Mouse (Mus musculus) limb, embryonic 14.5 days (tissue): ENCODE results near the gene Ddx23. TPM values are rescaled to one million over a fixed set of nuclear protein-coding genes. Genes with fewer than 3 reads are reported as not detected.

Source experiments
- ATAC-seq: fragments of 200-750 bp; cut with Nextera tagmentation; 2 replicates; pipeline ENCODE4 v1.8.0; 2017; ENCODE audit warnings: low read depth, moderate number of reproducible peaks, moderate TSS enrichment; ENCODE audit not compliant: low FRiP score
- DNase-seq: peaks from one replicate; pipeline ENCODE4 v3.0.0-alpha.2; 2015; ENCODE audit warnings: low spot score
- H3K27ac ChIP-seq: fragments of 300-500 bp; sonication (generic); replicated peaks from 2 replicates; pipeline ENCODE4 v1.5.1; 2014; ENCODE audit warnings: low read depth, mild to moderate bottlenecking, low read length, moderate library complexity, mixed read lengths
- H3K27me3 ChIP-seq: fragments of 300-500 bp; sonication (generic); 2 replicates; pipeline ENCODE4 v1.6.1; 2014; ENCODE audit warnings: low read length, mixed read lengths; ENCODE audit not compliant: control insufficient read depth, insufficient read depth
- H3K36me3 ChIP-seq: fragments of 300-500 bp; sonication (generic); 2 replicates; pipeline ENCODE4 v1.6.1; 2014; ENCODE audit warnings: mild to moderate bottlenecking, low read length, moderate library complexity, mixed read lengths; ENCODE audit not compliant: control insufficient read depth, insufficient read depth
- H3K4me1 ChIP-seq: fragments of 300-500 bp; sonication (generic); 2 replicates; pipeline ENCODE4 v1.6.1; 2014; ENCODE audit warnings: antibody characterized with exemption, low read length, mixed read lengths; ENCODE audit not compliant: control insufficient read depth, insufficient read depth
- H3K4me2 ChIP-seq: fragments of 300-500 bp; sonication (generic); replicated peaks from 2 replicates; pipeline ENCODE4 v1.6.1; 2014; ENCODE audit warnings: low read depth, mild to moderate bottlenecking, low read length, moderate library complexity; ENCODE audit not compliant: severe bottlenecking
- H3K4me3 ChIP-seq: fragments of 300-500 bp; sonication (generic); replicated peaks from 2 replicates; pipeline ENCODE4 v1.5.1; 2014; ENCODE audit warnings: low read length
- H3K9ac ChIP-seq: fragments of 300-500 bp; sonication (generic); 2 replicates; pipeline ENCODE4 v1.6.1; 2014; ENCODE audit warnings: mild to moderate bottlenecking, low read depth, low read length, moderate library complexity; ENCODE audit not compliant: severe bottlenecking
- H3K9me3 ChIP-seq: fragments of 300-500 bp; sonication (generic); 2 replicates; pipeline ENCODE4 v1.6.1; 2016; ENCODE audit warnings: low read length; ENCODE audit not compliant: control insufficient read depth
- POLR2A ChIP-seq: fragments of 200-500 bp; IDR thresholded peaks from 2 replicates; pipeline ENCODE4 v1.8.0; 2012; ENCODE audit warnings: inconsistent platforms, mild to moderate bottlenecking, moderate library complexity, borderline replicate concordance; ENCODE audit not compliant: insufficient read depth, insufficient read length; ENCODE audit errors: extremely low read depth
- WGBS: fragments of 180-500 bp; shearing (Covaris S2); extraction: QIAGEN DNeasy Blood & Tissue Kit; methylation state at CpG from one replicate; pipeline ENCODE4 v1.1.7; 2014; 5-methylcytosine and 5-hydroxymethylcytosine counted together
- polyA plus RNA-seq, 2 experiments: library from polyadenylated mRNA; depleted of rRNA in 1 of 2; stranded (reverse) in 1 of 2; unstranded in 1 of 2; fragments of >200 nt; fragmentation: Nextera tagmentation in 1 of 2; extraction: Ambion mirVana in 1 of 2; gene quantifications; 2 replicates each; pipeline versions ENCODE4 v1.2.1 to v1.2.3; 2012 to 2014

Gene Ddx23
- polyA plus RNA-seq, 2 experiments, result 22.6 to 54.0 TPM

DNA sequence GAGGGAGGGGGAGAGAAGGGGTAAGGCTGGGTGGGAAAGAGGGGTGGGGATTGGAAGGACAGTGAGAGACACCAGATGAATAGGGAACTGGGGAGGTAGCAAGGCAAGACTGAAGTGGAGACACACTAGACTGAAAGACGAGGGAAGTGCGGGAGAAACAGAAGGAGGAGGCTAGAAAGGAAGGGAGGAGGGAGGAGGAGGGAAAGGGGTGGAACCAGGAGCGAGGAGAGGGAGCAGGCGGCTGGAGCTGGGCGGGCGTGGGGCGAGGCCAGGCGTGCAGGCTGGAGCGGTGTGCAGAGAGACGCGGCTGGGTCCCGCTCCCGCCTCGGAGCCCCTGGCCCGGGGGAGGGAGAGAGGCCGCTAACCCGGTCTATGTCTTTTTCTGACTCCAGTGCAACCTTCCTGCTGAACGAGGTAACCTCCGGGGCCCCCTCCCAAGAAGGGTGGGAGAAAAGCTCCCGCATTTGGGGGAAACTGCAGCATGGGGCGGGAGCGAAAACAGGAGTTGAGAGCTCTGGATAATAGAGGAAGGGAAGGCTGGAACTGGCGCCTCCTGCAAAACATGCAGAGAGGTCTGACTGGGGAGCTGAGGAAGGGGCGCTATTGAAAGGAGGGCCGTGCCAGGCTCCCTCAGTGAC is 30.5 kb downstream of the Ddx23 start:
- TF ChIP-seq POLR2A, result 0 out of 2 replicates have a peak, but pooled peaks have one; percentile 22
- ATAC-seq (peak; percentile 82), DNase-seq (peak; percentile 84)
- Histone ChIP-seq H3K9ac (peak overlapping the region; percentile 55), H3K9me3 (no peaks in the 10 kb centered on the region), H3K36me3 (no peaks in the 10 kb centered on the region), H3K27ac (peak overlapping the region; percentile 61), H3K27me3 (peaks cover 7% of the 10 kb centered on the region), H3K4me2 (peak overlapping the region; percentile 99), H3K4me1 (peaks cover 41% of the 10 kb centered on the region), H3K4me3 (peak overlapping the region; percentile 84)
- WGBS, result 2% methylated on average over 13 of the region's 25 CpGs

DNA sequence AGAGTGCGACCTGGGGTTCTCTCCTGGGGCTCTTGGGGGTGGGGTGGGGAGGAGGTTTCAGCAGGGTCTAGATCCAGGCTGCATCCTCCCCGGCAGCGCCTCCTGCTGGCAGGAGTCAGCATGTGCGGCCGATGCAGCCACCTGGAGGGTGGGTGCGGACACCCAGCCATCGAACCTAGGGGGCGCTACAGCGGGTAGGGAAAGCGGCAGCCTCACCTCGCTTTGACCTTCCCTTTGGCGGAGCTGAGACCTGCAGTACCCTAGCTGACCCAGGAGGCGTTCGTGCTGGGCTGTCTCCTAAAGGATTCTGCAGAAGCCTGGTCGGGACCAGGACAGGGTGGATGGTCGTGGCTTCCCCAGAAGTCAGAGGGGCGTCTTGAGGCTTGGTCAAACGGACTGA is 31.2 kb downstream of the Ddx23 start:
- peak; percentile 63 for DNase-seq
- peak; percentile 4; the same call in 1 of the 2 replicates for ATAC-seq
- H3K9me3 ChIP-seq, result no peaks in the 10 kb centered on the region
- peaks cover 7% of the 10 kb centered on the region for H3K27me3 ChIP-seq
- peak overlapping the region; percentile 84 for H3K4me3 ChIP-seq
- 5% methylated on average over 11 of the region's 18 CpGs for WGBS
- H3K4me1 ChIP-seq, result peaks cover 41% of the 10 kb centered on the region
- TF ChIP-seq POLR2A, result no peak
- H3K27ac ChIP-seq, result peak overlapping the region; percentile 48; the same call in 1 of the 2 replicates
- peak overlapping the region; percentile 55; the same call in 1 of the 2 replicates for H3K9ac ChIP-seq
- peak overlapping the region; percentile 99 for H3K4me2 ChIP-seq
- no peaks in the 10 kb centered on the region for H3K36me3 ChIP-seq

DNA sequence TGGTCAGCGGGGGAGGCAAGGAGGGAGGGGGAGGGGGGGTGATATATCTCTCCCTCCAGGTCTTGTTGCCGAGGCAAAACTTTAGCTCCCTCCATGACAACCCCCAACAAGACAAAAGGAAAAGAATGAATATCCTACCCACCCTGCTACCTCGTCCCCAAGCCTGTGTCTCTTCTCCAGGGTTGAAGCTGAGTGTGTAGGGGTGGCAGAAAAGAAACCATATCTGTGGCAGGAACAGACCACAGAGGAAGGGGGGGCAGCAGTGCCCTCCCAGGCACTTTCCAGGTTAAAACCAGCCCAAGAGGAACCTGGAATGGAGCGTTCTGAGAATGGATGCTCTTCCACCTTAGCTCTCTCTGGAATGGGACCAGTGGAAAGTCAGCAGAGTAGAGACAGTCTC is 32.2 kb downstream of the Ddx23 start, which contains the start of gene Cacnb3:
Gene Cacnb3, plus strand, starts transcription at position 301 of the 400 bp plus-strand sequence.
- Histone ChIP-seq H3K36me3 (no peaks in the 10 kb centered on the region), H3K4me2 (peak within 1 kb of the TSS; percentile 99), H3K9ac (peak within 1 kb of the TSS; percentile 55), H3K27ac (peak within 1 kb of the TSS; percentile 48; the same call in 1 of the 2 replicates), H3K27me3 (peaks cover 7% of the 10 kb centered on the region; the same call in 1 of the 2 replicates), H3K4me1 (peaks cover 33% of the 10 kb centered on the region), H3K4me3 (peak within 1 kb of the TSS; percentile 84), H3K9me3 (no peaks in the 10 kb centered on the region)
- WGBS, result 32% methylated on average over 4 of the region's 4 CpGs
- no peak for DNase-seq
- no peak for ATAC-seq
- TF ChIP-seq POLR2A, result no peak

DNA sequence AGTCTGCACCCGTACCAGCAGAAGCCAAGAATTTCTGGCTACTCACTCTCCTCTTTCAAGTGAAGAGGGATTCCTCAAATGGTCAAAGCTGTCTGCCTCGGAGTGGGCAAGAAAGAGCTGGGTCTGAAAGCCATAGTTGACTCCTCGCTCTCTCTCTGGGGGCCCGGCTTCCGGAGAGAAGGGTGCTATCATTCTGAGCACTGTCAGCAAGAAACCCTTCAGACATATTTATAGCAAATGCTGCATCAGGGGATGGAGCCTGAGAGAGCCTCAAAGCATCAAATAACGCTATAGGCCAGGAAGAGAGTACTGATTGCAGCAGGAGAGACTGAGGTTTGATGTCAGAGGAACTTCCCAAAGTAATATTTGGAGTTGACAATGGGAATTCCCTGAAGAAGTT is 33.2 kb downstream of the Ddx23 start:
- no peak for DNase-seq
- Histone ChIP-seq H3K9me3 (no peaks in the 10 kb centered on the region), H3K27me3 (peaks cover 7% of the 10 kb centered on the region; the same call in 1 of the 2 replicates), H3K36me3 (no peaks in the 10 kb centered on the region), H3K9ac (no peak overlapping the region), H3K4me1 (peaks cover 29% of the 10 kb centered on the region), H3K4me3 (no peak overlapping the region), H3K4me2 (no peak overlapping the region), H3K27ac (no peak overlapping the region)
- WGBS, result 55% methylated on average over 6 of the region's 6 CpGs
- no peak for TF ChIP-seq POLR2A
- no peak for ATAC-seq

DNA sequence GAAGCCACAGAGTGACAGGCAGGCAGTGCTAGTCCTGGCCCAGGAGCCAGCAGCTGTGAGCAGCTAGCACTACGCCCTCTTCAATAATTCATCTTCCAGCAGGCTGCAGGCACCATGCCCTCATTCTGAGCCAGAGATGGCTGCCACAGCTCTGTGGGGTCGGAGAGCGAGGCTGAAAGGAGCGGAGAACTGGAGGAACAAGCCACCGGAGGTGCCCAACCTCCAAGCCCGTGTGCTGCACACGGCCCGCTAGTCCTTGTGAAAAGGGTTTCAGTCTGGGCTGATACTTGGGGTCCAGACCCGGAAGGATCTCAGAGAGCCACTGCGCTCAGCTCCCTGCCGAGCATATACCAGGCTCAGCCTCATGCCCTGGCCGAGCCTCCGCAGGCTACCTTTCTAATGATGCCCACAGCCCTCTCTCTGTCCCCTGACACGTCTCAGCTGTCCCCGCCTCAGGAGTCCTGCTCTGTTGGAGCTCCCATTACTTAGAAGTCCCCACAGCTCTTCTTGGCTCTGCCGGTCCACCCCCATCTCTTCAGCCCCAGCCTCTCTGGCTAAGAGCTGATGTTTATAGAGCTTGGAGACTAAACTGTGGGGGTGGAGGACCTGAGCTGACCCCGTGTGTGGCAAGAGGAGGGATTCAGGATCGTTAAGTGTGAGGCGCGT is 34.0 kb downstream of the Ddx23 start:
- Histone ChIP-seq H3K4me1 (peaks cover 25% of the 10 kb centered on the region), H3K36me3 (no peaks in the 10 kb centered on the region), H3K27ac (no peak overlapping the region), H3K4me2 (peak overlapping the region; percentile 10), H3K4me3 (0 out of 2 replicates have a peak overlapping the region, but pooled peaks have one; percentile 2), H3K9me3 (no peaks in the 10 kb centered on the region), H3K27me3 (peaks cover 7% of the 10 kb centered on the region; the same call in 1 of the 2 replicates), H3K9ac (peak overlapping the region; percentile 17; the same call in 1 of the 2 replicates)
- ATAC-seq (no peak), DNase-seq (no peak)
- 14% methylated on average over 18 of the region's 20 CpGs for WGBS
- 0 out of 2 replicates have a peak, but pooled peaks have one; percentile 12 for TF ChIP-seq POLR2A
